Mouse (Mus musculus) cerebellum, adult 18-20 months (tissue): ENCODE measurements at regions not wholly inside any gene's neighbourhood (a gene's known extent, or its start where the extent isn't known, plus 50 kb on each side); places are given as distances from the start of the nearest gene placed in this dataset.

Experiments used
- DNase-seq, 2 experiments: peaks; one replicate each; pipeline ENCODE4 v3.0.0; 2021

- DNase-seq, result no peak
These were observed 139.6 kb upstream of the Mdm1 start for GRCm38 (mm10) chr10:118001971-118002370.

GRCm38 (mm10) chr10:118002559-118002958, 139.1 kb upstream of the Mdm1 start:
- DNase-seq, result no peak

- no peak for DNase-seq
These were observed 138.4 kb upstream of the Mdm1 start for GRCm38 (mm10) chr10:118003179-118003578.

- no peak for DNase-seq
These were observed 137.8 kb upstream of the Mdm1 start for GRCm38 (mm10) chr10:118003739-118004361.

- DNase-seq, result no peak
These were observed 137.2 kb upstream of the Mdm1 start for GRCm38 (mm10) chr10:118004362-118004958.

- DNase-seq, result no peak
These were observed 134.6 kb upstream of the Mdm1 start for GRCm38 (mm10) chr10:118006827-118007550.

- no peak for DNase-seq
These were observed 133.8 kb upstream of the Mdm1 start for GRCm38 (mm10) chr10:118007846-118008245.

- DNase-seq, result no peak
These were observed 129.7 kb upstream of the Mdm1 start for GRCm38 (mm10) chr10:118011687-118012567.

GRCm38 (mm10) chr10:118028831-118029230, 112.8 kb upstream of the Mdm1 start:
- DNase-seq, result no peak

- no peak for DNase-seq
These were observed 107.2 kb upstream of the Mdm1 start for GRCm38 (mm10) chr10:118034401-118034800.

- no peak for DNase-seq
These were observed 106.6 kb upstream of the Mdm1 start for GRCm38 (mm10) chr10:118035035-118035434.

GRCm38 (mm10) chr10:118038465-118038864, 103.1 kb upstream of the Mdm1 start:
- no peak for DNase-seq

- no peak for DNase-seq
These were observed 102.6 kb upstream of the Mdm1 start for GRCm38 (mm10) chr10:118039056-118039455.

GRCm38 (mm10) chr10:118041068-118041467, 100.5 kb upstream of the Mdm1 start:
- DNase-seq, result no peak

- no peak for DNase-seq
These were observed 97.8 kb upstream of the Mdm1 start for GRCm38 (mm10) chr10:118043761-118044160.

GRCm38 (mm10) chr10:118044840-118045239, 96.8 kb upstream of the Mdm1 start:
- DNase-seq, result no peak

GRCm38 (mm10) chr10:118045427-118045826, 96.2 kb upstream of the Mdm1 start:
- DNase-seq, result no peak

- DNase-seq, result no peak
These were observed 95.3 kb upstream of the Mdm1 start for GRCm38 (mm10) chr10:118046328-118046727.

GRCm38 (mm10) chr10:118046831-118047230, 94.8 kb upstream of the Mdm1 start:
- DNase-seq, result no peak

GRCm38 (mm10) chr10:118049330-118049729, 92.3 kb upstream of the Mdm1 start:
- DNase-seq, result peak; percentile 66 to 71

- DNase-seq, result no peak
These were observed 91.4 kb upstream of the Mdm1 start for GRCm38 (mm10) chr10:118050152-118050641.

- DNase-seq, result no peak
These were observed 89.6 kb upstream of the Mdm1 start for GRCm38 (mm10) chr10:118052042-118052441.

GRCm38 (mm10) chr10:118052477-118052876, 89.1 kb upstream of the Mdm1 start:
- DNase-seq, result no peak
